Mouse (Mus musculus) brain, adult 2 months (tissue): ENCODE data around the gene Il11.
A peak's percentile ranks its signal among the peaks of the same experiment; 100 is the strongest.
"Not testable (repeated sequence)": the region's sequence is repeated elsewhere in the genome, so short reads cannot be mapped to it uniquely, and the experiment has no call there.

Experiments
- DNase-seq: peaks from one replicate; pipeline ENCODE4 v3.0.0; 2011; ENCODE audit warnings: low read depth, low spot score

The Il11 gene

DNA sequence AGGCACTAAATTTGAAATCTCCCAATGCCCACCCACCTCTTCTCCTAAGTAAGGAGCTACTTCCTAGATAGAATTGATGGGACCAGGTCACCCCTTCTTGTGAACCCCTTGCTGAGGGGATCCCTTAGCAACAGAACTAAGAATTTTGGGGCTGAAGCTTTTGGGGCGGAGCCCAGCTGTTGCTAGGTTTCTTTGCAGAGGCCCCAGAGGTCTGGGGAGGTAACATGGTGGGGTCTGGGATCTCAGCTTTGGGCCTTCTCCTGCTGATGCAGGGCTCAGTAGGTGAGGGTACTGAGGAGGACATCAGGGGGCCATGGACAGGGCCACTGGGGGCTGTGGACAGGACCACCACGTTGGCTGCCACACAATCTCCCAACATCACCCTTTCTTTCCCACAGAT is at the start of gene Il11, which contains the start of gene Tmem190:
TSS of gene Il11 (minus strand) at position 101 of the 400 bp plus-strand sequence.
TSS of gene Tmem190 (plus strand) at position 179 of the 400 bp plus-strand sequence.
- DNase-seq = no peak

DNA sequence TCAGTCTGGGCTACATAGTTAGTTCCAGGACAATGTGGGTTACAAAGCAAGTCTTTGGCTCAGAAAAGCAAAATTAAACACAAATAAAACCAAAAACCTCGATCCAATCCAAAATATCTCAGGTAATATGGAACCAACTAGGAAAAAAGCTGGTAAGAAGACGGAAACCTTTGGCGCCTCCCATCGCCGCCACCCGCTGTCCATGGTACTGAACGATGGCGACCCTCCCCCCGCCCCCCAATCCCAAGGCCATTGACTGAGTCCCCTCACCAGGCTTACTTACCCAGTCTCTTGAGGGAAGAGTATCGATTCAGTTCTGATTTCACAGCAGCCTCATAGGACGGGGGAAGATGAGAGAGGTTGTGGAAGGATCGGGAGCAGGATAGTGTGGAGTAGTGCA is 47.8 kb upstream of the Il11 start:
- no peak for DNase-seq

DNA sequence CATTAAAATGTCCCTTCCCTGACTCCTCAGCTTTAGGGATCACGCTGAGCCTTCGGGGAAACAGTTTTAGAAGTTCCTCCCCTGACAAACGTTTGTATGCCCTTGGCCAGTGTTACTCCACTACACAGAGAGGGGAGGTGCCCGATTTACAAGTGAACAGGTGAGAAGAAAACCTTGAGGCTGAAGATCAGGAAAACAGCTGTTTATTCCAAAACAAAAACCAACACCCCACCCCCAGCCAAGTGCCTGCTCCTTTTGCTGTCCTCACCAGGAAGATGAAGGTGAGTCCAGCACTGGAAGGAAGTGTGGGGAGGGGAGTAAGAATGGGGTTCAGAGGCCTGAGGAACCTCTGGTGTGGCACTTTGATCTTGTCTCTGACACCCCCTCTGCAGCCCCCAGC is 42.7 kb upstream of the Il11 start:
- no peak for DNase-seq

GRCm38 (mm10) chr7:4822162-4822907 is 39.7 kb upstream of the Il11 start:
- no peak for DNase-seq

DNA sequence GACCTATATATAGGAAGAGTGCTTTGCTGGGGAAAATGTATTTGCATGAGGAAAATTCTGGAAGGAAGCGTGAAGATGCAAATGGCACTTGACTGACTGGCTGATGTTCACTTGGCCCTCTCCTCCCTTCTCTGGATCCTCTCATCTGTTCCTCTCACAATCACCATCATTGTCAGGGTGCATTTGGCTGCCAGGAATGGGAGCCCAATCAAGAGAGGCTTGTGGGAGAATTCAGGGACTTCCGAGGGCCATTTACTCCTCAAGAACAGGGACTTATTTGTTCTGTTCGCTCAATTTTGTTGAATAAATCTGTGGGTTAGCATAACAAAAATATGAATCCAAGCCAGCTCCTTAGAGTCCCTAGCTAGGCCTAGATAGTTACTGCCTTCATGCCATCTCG is 39.0 kb upstream of the Il11 start:
- DNase-seq = peak; percentile 87

GRCm38 (mm10) chr7:4820925-4821324 is 38.3 kb upstream of the Il11 start:
- DNase-seq = not testable (repeated sequence)

DNA sequence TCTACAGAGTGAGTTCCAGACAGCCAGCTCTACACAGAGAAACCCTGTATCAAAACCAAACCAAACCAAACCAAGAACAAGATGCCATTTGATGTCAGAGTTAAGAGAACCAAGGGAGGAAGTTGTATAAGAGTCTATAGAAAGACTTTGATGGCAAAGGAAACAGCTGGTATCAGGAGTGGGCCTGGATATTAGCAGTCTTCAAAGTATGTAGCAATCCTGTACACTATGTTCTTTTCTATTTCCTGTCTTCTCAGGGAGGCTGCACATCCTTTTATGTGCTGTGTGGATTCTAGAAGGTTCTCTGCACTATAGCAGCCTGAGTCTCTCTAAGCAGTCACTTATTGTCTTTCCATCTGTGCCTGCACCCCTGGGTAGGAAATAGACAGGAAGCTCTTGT is 33.9 kb upstream of the Il11 start:
- DNase-seq = no peak

- DNase-seq = no peak
Measured at GRCm38 (mm10) chr7:4813105-4813791, 30.6 kb upstream of the Il11 start.

GRCm38 (mm10) chr7:4812303-4813104 is 29.8 kb upstream of the Il11 start, which contains the start of gene Ube2s:
Gene Ube2s, minus strand, starts transcription at chr7:4812590.
- DNase-seq = peak; percentile 100

GRCm38 (mm10) chr7:4811842-4812302 is 29.2 kb upstream of the Il11 start:
- no peak for DNase-seq

DNA sequence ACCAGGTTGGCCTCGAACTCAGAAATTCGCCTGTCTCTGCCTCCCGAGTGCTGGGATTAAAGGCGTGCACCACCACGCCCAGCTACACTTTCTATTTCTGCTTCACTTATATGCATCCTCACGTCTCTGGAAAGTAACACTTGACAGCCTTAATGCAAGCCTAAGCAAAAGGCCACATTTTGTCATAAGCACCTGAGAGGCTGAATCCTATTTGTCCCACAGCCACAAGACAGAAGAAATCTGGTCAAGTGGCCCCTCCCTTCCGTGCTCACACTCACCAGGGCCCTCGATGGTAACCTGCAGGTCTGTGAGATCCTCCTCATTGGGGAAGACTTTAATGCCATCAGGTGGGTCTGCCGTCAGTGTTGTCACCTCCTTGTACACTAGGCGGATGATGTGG is 28.5 kb upstream of the Il11 start:
- DNase-seq = not testable (repeated sequence)

- DNase-seq = peak; percentile 81
Measured at GRCm38 (mm10) chr7:4806716-4807115, 24.1 kb upstream of the Il11 start.

- DNase-seq = no peak
Measured at GRCm38 (mm10) chr7:4802247-4802646, 19.6 kb upstream of the Il11 start.

- peak; percentile 82 for DNase-seq
Measured at GRCm38 (mm10) chr7:4795767-4796433, 13.2 kb upstream of the Il11 start.

GRCm38 (mm10) chr7:4794631-4795168 is 12.0 kb upstream of the Il11 start:
- DNase-seq = no peak

DNA sequence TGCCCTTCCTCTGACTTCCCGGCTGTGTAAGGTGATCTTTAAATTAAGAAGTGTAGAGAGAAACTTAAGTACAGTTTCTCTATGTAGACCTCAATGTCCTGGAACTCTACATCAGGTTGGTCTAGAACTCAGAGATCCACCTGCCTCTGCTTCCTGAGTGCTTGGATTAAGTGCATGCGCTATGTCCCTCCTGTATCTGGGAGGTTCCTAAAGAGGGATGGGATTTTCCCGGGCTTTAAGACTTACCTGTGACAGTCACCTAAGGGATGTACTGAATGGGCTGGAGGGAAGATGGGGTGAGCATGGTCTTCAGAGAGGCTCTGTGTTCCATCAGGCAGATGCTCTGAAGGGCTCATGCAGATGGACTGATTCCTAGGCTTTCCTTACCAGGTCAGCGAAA is 11.0 kb upstream of the Il11 start:
- DNase-seq = no peak

- not testable (repeated sequence) for DNase-seq
Measured at GRCm38 (mm10) chr7:4793248-4793647, 10.6 kb upstream of the Il11 start.

DNA sequence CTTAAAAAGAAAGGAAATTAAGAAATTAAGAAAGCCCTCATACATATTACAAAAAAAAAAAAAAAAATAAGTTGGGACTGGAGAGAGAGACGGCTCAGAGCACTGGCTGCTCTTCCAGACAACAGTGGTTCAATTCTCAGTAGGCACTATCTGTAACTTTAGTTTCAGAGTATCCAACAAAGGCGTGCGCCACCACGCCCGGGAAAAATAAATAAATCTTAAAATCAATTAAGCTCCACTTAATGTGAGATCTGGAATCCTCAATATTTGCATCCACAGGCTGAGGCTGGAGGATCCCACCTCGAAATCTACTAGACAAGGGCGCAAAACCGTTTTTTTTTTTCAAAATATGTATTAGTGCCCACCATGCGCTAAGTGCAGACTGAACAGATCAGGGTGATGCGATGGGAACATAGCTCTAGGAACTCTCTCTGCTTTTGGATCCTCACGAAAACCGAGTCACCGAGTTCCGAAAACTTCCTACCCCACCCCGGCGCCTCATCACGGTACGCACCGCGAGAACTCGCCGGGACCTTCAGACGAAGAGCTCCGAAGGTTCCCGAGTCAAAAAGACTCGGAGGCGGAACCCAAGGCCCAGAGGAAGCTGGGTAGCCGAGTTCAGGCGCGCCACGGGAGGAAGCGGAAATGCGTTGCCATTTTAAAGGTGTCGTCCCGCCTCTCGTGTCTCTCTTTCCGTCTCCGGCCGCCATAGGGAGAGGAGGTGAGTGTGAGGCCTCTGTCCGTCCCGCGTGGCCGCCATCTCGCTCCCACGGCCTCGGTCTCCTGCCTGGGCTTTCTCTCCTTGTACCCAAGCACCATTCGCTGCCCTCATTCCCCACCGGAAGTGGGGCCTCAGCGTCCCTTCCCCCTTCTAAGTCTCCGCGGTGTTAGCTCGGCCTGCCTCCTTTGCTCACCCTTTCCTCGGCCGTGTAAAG is 9.9 kb upstream of the Il11 start, which contains the start of gene Rpl28:
TSS of gene Rpl28 (plus strand) at position 597 of the 935 bp plus-strand sequence.
- peak; percentile 99 for DNase-seq

DNA sequence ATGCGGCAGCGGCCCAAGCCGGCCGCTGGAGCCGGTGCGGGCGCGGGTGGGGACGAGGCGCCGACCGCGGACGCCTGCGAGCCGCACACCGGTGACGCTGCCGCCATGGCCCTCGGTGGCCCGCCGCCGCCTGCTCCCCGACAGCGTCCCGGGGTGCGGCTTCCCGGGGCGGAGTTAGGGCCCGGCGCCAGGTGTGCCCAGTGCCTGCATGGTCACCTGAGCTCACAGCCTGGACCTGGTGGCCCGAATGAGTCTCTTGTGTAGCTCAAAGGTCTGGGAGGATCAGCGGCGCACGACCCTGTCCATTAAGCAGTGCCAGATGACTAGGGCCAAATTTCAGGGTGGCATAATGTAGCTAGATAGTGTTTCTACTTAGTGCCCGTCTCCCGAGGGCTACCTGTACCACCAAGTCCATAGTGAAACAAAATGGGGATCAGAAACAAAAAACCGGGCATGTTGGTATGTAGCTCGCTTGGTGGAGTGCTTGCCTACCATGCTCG is 6.8 kb upstream of the Il11 start, which contains the start of gene Tmem238:
TSS of gene Tmem238 (minus strand) at position 221 of the 500 bp plus-strand sequence.
- peak; percentile 68 for DNase-seq
